Mouse (Mus musculus): ENCODE data around the gene Chrne. TPM values are rescaled to one million over a fixed set of nuclear protein-coding genes. Genes with fewer than 3 reads are reported as not detected.

The Chrne gene
- polyA plus RNA-seq, 1 experiment from 2014 or later, result not detected

- ATAC-seq (ENCODE audit: insufficient number of reproducible peaks, insufficient read depth, low FRiP score, low read depth), result no peak
- Histone ChIP-seq H3K4me2 (replicated peaks; ENCODE audit: low read depth, low read length) (no peak overlapping the region), H3K27me3 (ENCODE audit: control insufficient read depth, insufficient read depth, low read length) (no peaks in the 10 kb centered on the region), H3K36me3 (ENCODE audit: control insufficient read depth, insufficient read depth, low read length) (peaks cover 61% of the 10 kb centered on the region), H3K9ac (replicated peaks; ENCODE audit: low read depth, low read length) (no peak overlapping the region), H3K4me1 (ENCODE audit: control insufficient read depth, insufficient read depth, low read length) (no peaks in the 10 kb centered on the region), H3K9me3 (ENCODE audit: control insufficient read depth, low read depth, low read length) (no peaks in the 10 kb centered on the region), H3K27ac (ENCODE audit: low read length) (no peak overlapping the region), H3K4me3 (ENCODE audit: low read depth, low read length) (no peak overlapping the region)
- WGBS, result 89% methylated on average over 26 of the region's 26 CpGs
Observed at GRCm38 (mm10) chr11:70608381-70609066, 10.5 kb downstream of the Chrne start.

DNA sequence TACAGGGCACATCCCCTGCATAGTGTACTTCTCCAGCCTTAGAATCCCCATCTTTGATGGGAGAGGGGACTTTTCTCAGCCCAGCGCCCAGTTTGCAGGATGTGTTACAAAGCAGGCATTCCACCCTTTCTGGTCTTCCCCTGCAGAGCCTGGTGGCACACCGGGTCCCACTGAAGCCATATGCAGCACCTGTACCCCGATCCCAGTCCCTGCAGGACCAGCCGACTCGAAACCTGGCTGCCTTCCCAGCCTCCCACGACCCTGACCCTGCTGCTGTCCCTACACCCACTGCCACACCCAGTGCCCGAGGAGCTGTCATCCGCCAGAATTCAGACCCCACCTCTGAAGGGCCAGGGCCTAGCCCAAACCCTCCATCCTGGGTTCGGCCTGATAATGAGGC, 11.4 kb downstream of the Chrne start:
- Histone ChIP-seq H3K27ac (ENCODE audit: low read length) (no peak overlapping the region), H3K4me2 (replicated peaks; ENCODE audit: low read depth, low read length) (no peak overlapping the region), H3K4me1 (ENCODE audit: control insufficient read depth, insufficient read depth, low read length) (no peaks in the 10 kb centered on the region), H3K9ac (replicated peaks; ENCODE audit: low read depth, low read length) (no peak overlapping the region), H3K27me3 (ENCODE audit: control insufficient read depth, insufficient read depth, low read length) (no peaks in the 10 kb centered on the region), H3K4me3 (ENCODE audit: low read depth, low read length) (no peak overlapping the region), H3K36me3 (ENCODE audit: control insufficient read depth, insufficient read depth, low read length) (peaks cover 53% of the 10 kb centered on the region), H3K9me3 (ENCODE audit: control insufficient read depth, low read depth, low read length) (no peaks in the 10 kb centered on the region)
- no peak for ATAC-seq (ENCODE audit: insufficient number of reproducible peaks, insufficient read depth, low FRiP score, low read depth)
- 84% methylated on average over 9 of the region's 9 CpGs for WGBS

DNA sequence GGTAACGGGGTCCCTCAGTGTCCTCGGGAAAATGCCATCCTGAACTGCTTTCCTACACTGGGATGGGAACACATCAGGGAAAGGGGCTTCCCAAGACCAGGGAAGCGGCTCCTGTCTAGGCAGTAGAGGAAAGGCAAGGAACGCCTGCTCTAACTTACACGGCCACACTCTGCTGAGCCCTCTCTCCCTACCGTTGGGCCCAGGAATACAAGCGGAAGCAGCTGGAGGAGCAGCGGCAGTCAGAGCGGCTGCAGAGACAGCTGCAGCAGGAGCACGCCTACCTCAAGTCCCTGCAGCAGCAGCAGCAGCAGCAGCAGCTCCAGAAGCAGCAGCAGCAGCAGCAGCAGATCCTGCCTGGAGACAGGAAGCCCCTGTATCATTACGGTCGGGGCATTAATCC, 12.3 kb downstream of the Chrne start:
- Histone ChIP-seq H3K9ac (replicated peaks; ENCODE audit: low read depth, low read length) (no peak overlapping the region), H3K9me3 (ENCODE audit: control insufficient read depth, low read depth, low read length) (no peaks in the 10 kb centered on the region), H3K4me2 (replicated peaks; ENCODE audit: low read depth, low read length) (no peak overlapping the region), H3K4me1 (ENCODE audit: control insufficient read depth, insufficient read depth, low read length) (no peaks in the 10 kb centered on the region), H3K36me3 (ENCODE audit: control insufficient read depth, insufficient read depth, low read length) (peaks cover 50% of the 10 kb centered on the region), H3K27ac (ENCODE audit: low read length) (no peak overlapping the region), H3K27me3 (ENCODE audit: control insufficient read depth, insufficient read depth, low read length) (no peaks in the 10 kb centered on the region), H3K4me3 (ENCODE audit: low read depth, low read length) (no peak overlapping the region)
- no peak for ATAC-seq (ENCODE audit: insufficient number of reproducible peaks, insufficient read depth, low FRiP score, low read depth)
- 66% methylated on average over 12 of the region's 12 CpGs for WGBS

GRCm38 (mm10) chr11:70605024-70605566, 13.9 kb downstream of the Chrne start:
- no peak overlapping the region for H3K4me3 ChIP-seq (ENCODE audit: low read depth, low read length)
- no peaks in the 10 kb centered on the region for H3K4me1 ChIP-seq (ENCODE audit: control insufficient read depth, insufficient read depth, low read length)
- 0 out of 2 replicates have a peak, but pooled peaks have one; percentile 23 for ATAC-seq (ENCODE audit: insufficient number of reproducible peaks, insufficient read depth, low FRiP score, low read depth)
- no peaks in the 10 kb centered on the region for H3K27me3 ChIP-seq (ENCODE audit: control insufficient read depth, insufficient read depth, low read length)
- WGBS, result 54% methylated on average over 14 of the region's 14 CpGs
- H3K36me3 ChIP-seq (ENCODE audit: control insufficient read depth, insufficient read depth, low read length), result peaks cover 46% of the 10 kb centered on the region
- no peak overlapping the region for H3K4me2 ChIP-seq (replicated peaks; ENCODE audit: low read depth, low read length)
- no peak overlapping the region for H3K9ac ChIP-seq (replicated peaks; ENCODE audit: low read depth, low read length)
- no peaks in the 10 kb centered on the region for H3K9me3 ChIP-seq (ENCODE audit: control insufficient read depth, low read depth, low read length)
- H3K27ac ChIP-seq (ENCODE audit: low read length), result no peak overlapping the region

- Histone ChIP-seq H3K9me3 (ENCODE audit: control insufficient read depth, low read depth, low read length) (no peaks in the 10 kb centered on the region), H3K9ac (replicated peaks; ENCODE audit: low read depth, low read length) (no peak overlapping the region), H3K36me3 (ENCODE audit: control insufficient read depth, insufficient read depth, low read length) (peaks cover 25% of the 10 kb centered on the region), H3K27ac (ENCODE audit: low read length) (no peak overlapping the region), H3K4me3 (ENCODE audit: low read depth, low read length) (no peak overlapping the region), H3K27me3 (ENCODE audit: control insufficient read depth, insufficient read depth, low read length) (no peaks in the 10 kb centered on the region), H3K4me1 (ENCODE audit: control insufficient read depth, insufficient read depth, low read length) (no peaks in the 10 kb centered on the region), H3K4me2 (replicated peaks; ENCODE audit: low read depth, low read length) (no peak overlapping the region)
- WGBS, result 89% methylated on average over 9 of the region's 9 CpGs
- ATAC-seq (ENCODE audit: insufficient number of reproducible peaks, insufficient read depth, low FRiP score, low read depth), result no peak
Observed at GRCm38 (mm10) chr11:70598451-70598953, 20.5 kb downstream of the Chrne start.

- no peak overlapping the region for H3K27ac ChIP-seq (ENCODE audit: low read length)
- H3K4me2 ChIP-seq (replicated peaks; ENCODE audit: low read depth, low read length), result no peak overlapping the region
- H3K4me1 ChIP-seq (ENCODE audit: control insufficient read depth, insufficient read depth, low read length), result no peaks in the 10 kb centered on the region
- no peaks in the 10 kb centered on the region for H3K27me3 ChIP-seq (ENCODE audit: control insufficient read depth, insufficient read depth, low read length)
- no peaks in the 10 kb centered on the region for H3K9me3 ChIP-seq (ENCODE audit: control insufficient read depth, low read depth, low read length)
- H3K36me3 ChIP-seq (ENCODE audit: control insufficient read depth, insufficient read depth, low read length), result peaks cover 25% of the 10 kb centered on the region
- H3K9ac ChIP-seq (replicated peaks; ENCODE audit: low read depth, low read length), result no peak overlapping the region
- no peak for ATAC-seq (ENCODE audit: insufficient number of reproducible peaks, insufficient read depth, low FRiP score, low read depth)
- H3K4me3 ChIP-seq (ENCODE audit: low read depth, low read length), result no peak overlapping the region
- WGBS, result 87% methylated on average over 6 of the region's 6 CpGs
Observed at GRCm38 (mm10) chr11:70597301-70597700, 21.7 kb downstream of the Chrne start.

GRCm38 (mm10) chr11:70596094-70596493, 22.9 kb downstream of the Chrne start:
- no peak overlapping the region for H3K4me2 ChIP-seq (replicated peaks; ENCODE audit: low read depth, low read length)
- H3K9me3 ChIP-seq (ENCODE audit: control insufficient read depth, low read depth, low read length), result no peaks in the 10 kb centered on the region
- H3K4me1 ChIP-seq (ENCODE audit: control insufficient read depth, insufficient read depth, low read length), result no peaks in the 10 kb centered on the region
- no peak overlapping the region for H3K9ac ChIP-seq (replicated peaks; ENCODE audit: low read depth, low read length)
- ATAC-seq (ENCODE audit: insufficient number of reproducible peaks, insufficient read depth, low FRiP score, low read depth), result no peak
- WGBS, result 63% methylated on average over 4 of the region's 4 CpGs
- H3K27ac ChIP-seq (ENCODE audit: low read length), result no peak overlapping the region; the same call in 1 of the 2 replicates
- no peaks in the 10 kb centered on the region for H3K27me3 ChIP-seq (ENCODE audit: control insufficient read depth, insufficient read depth, low read length)
- H3K4me3 ChIP-seq (ENCODE audit: low read depth, low read length), result no peak overlapping the region
- peaks cover 20% of the 10 kb centered on the region for H3K36me3 ChIP-seq (ENCODE audit: control insufficient read depth, insufficient read depth, low read length)

GRCm38 (mm10) chr11:70595638-70596037, 23.4 kb downstream of the Chrne start:
- H3K9me3 ChIP-seq (ENCODE audit: control insufficient read depth, low read depth, low read length), result no peaks in the 10 kb centered on the region
- no peaks in the 10 kb centered on the region for H3K4me1 ChIP-seq (ENCODE audit: control insufficient read depth, insufficient read depth, low read length)
- WGBS, result 59% methylated on average over 2 of the region's 2 CpGs
- no peak overlapping the region for H3K4me2 ChIP-seq (replicated peaks; ENCODE audit: low read depth, low read length)
- H3K36me3 ChIP-seq (ENCODE audit: control insufficient read depth, insufficient read depth, low read length), result peaks cover 20% of the 10 kb centered on the region
- no peaks in the 10 kb centered on the region for H3K27me3 ChIP-seq (ENCODE audit: control insufficient read depth, insufficient read depth, low read length)
- H3K9ac ChIP-seq (replicated peaks; ENCODE audit: low read depth, low read length), result no peak overlapping the region
- no peak overlapping the region for H3K4me3 ChIP-seq (ENCODE audit: low read depth, low read length)
- ATAC-seq (ENCODE audit: insufficient number of reproducible peaks, insufficient read depth, low FRiP score, low read depth), result no peak
- H3K27ac ChIP-seq (ENCODE audit: low read length), result no peak overlapping the region; the same call in 1 of the 2 replicates

Measured in stomach, embryonic 14.5 days (tissue).